Mouse (Mus musculus): ENCODE results near the gene Eif2b3. TPM values are rescaled to one million over a fixed set of nuclear protein-coding genes. Genes with fewer than 3 reads are reported as not detected.

Gene Eif2b3
- polyA plus RNA-seq, 1 experiment from 2014 or later = 16.1 TPM

GRCm38 (mm10) chr4:117122209-117122608 lies 103.0 kb downstream of the Eif2b3 start:
- no peak for ATAC-seq

GRCm38 (mm10) chr4:117123546-117124217 lies 104.5 kb downstream of the Eif2b3 start:
- Histone ChIP-seq H3K4me2 (replicated peaks; ENCODE audit: low read depth) (no peak overlapping the region), H3K9ac (ENCODE audit: low read depth, low read length) (no peak overlapping the region), H3K36me3 (ENCODE audit: control insufficient read depth, insufficient read depth) (peaks cover 8% of the 10 kb centered on the region), H3K4me1 (replicated peaks; ENCODE audit: control insufficient read depth, insufficient read depth, low read length) (0 out of 2 replicates have a peak, but pooled peaks cover 9% of the 10 kb centered on the region), H3K4me3 (ENCODE audit: low read depth, low read length) (no peak overlapping the region), H3K27me3 (replicated peaks; ENCODE audit: control insufficient read depth, insufficient read depth, low read length) (no peaks in the 10 kb centered on the region), H3K9me3 (ENCODE audit: control insufficient read depth) (no peaks in the 10 kb centered on the region), H3K27ac (ENCODE audit: low read depth, low read length) (no peak overlapping the region)
- TF ChIP-seq CTCF (IDR thresholded peaks at IDR 0.05; ENCODE audit: low read depth) = no peak
- 77% methylated on average over 7 of the region's 9 CpGs for WGBS
- ATAC-seq = no peak

More at GRCm38 (mm10) chr4:117122209-117122608, 103.0 kb downstream of the Eif2b3 start:
- TF ChIP-seq CTCF (IDR thresholded peaks at IDR 0.05; ENCODE audit: low read depth) = no peak
- no peak overlapping the region for H3K4me2 ChIP-seq (replicated peaks; ENCODE audit: low read depth)
- no peak overlapping the region for H3K27ac ChIP-seq (ENCODE audit: low read depth, low read length)
- H3K4me1 ChIP-seq (replicated peaks; ENCODE audit: control insufficient read depth, insufficient read depth, low read length) = 0 out of 2 replicates have a peak, but pooled peaks cover 9% of the 10 kb centered on the region
- no peak overlapping the region for H3K9ac ChIP-seq (ENCODE audit: low read depth, low read length)
- H3K9me3 ChIP-seq (ENCODE audit: control insufficient read depth) = no peaks in the 10 kb centered on the region
- no peak overlapping the region for H3K4me3 ChIP-seq (ENCODE audit: low read depth, low read length)
- 76% methylated on average over 4 of the region's 4 CpGs for WGBS
- H3K36me3 ChIP-seq (ENCODE audit: control insufficient read depth, insufficient read depth) = no peaks in the 10 kb centered on the region; the same call in 1 of the 2 replicates
- no peaks in the 10 kb centered on the region for H3K27me3 ChIP-seq (replicated peaks; ENCODE audit: control insufficient read depth, insufficient read depth, low read length)

GRCm38 (mm10) chr4:117124218-117124517 lies 105.0 kb downstream of the Eif2b3 start:
- ATAC-seq = no peak
- Histone ChIP-seq H3K36me3 (ENCODE audit: control insufficient read depth, insufficient read depth) (peaks cover 13% of the 10 kb centered on the region), H3K4me1 (replicated peaks; ENCODE audit: control insufficient read depth, insufficient read depth, low read length) (0 out of 2 replicates have a peak, but pooled peaks cover 9% of the 10 kb centered on the region), H3K27me3 (replicated peaks; ENCODE audit: control insufficient read depth, insufficient read depth, low read length) (no peaks in the 10 kb centered on the region), H3K9ac (ENCODE audit: low read depth, low read length) (no peak overlapping the region; the same call in 1 of the 2 replicates), H3K4me2 (replicated peaks; ENCODE audit: low read depth) (no peak overlapping the region), H3K27ac (ENCODE audit: low read depth, low read length) (no peak overlapping the region), H3K4me3 (ENCODE audit: low read depth, low read length) (no peak overlapping the region), H3K9me3 (ENCODE audit: control insufficient read depth) (no peaks in the 10 kb centered on the region)
- 76% methylated on average over 3 of the region's 3 CpGs for WGBS
- TF ChIP-seq CTCF (IDR thresholded peaks at IDR 0.05; ENCODE audit: low read depth) = no peak

GRCm38 (mm10) chr4:117124518-117125347 lies 105.5 kb downstream of the Eif2b3 start:
- H3K9me3 ChIP-seq (ENCODE audit: control insufficient read depth) = no peaks in the 10 kb centered on the region
- peaks cover 19% of the 10 kb centered on the region for H3K36me3 ChIP-seq (ENCODE audit: control insufficient read depth, insufficient read depth)
- H3K4me3 ChIP-seq (ENCODE audit: low read depth, low read length) = no peak overlapping the region
- 54% methylated on average over 14 of the region's 14 CpGs for WGBS
- no peaks in the 10 kb centered on the region for H3K27me3 ChIP-seq (replicated peaks; ENCODE audit: control insufficient read depth, insufficient read depth, low read length)
- H3K4me2 ChIP-seq (replicated peaks; ENCODE audit: low read depth) = 0 out of 2 replicates have a peak overlapping the region, but pooled peaks have one; percentile 4
- peak overlapping the region; percentile 84 for H3K27ac ChIP-seq (ENCODE audit: low read depth, low read length)
- 0 out of 2 replicates have a peak, but pooled peaks cover 9% of the 10 kb centered on the region for H3K4me1 ChIP-seq (replicated peaks; ENCODE audit: control insufficient read depth, insufficient read depth, low read length)
- H3K9ac ChIP-seq (ENCODE audit: low read depth, low read length) = no peak overlapping the region; the same call in 1 of the 2 replicates
- ATAC-seq = no peak
- TF ChIP-seq CTCF (IDR thresholded peaks at IDR 0.05; ENCODE audit: low read depth) = no peak

- H3K4me1 ChIP-seq (replicated peaks; ENCODE audit: control insufficient read depth, insufficient read depth, low read length) = 0 out of 2 replicates have a peak, but pooled peaks cover 9% of the 10 kb centered on the region
- H3K36me3 ChIP-seq (ENCODE audit: control insufficient read depth, insufficient read depth) = peaks cover 20% of the 10 kb centered on the region
- no peaks in the 10 kb centered on the region for H3K27me3 ChIP-seq (replicated peaks; ENCODE audit: control insufficient read depth, insufficient read depth, low read length)
- H3K9me3 ChIP-seq (ENCODE audit: control insufficient read depth) = no peaks in the 10 kb centered on the region
- no peak for TF ChIP-seq CTCF (IDR thresholded peaks at IDR 0.05; ENCODE audit: low read depth)
- ATAC-seq = no peak
- 0 out of 2 replicates have a peak within 1 kb of the TSS, but pooled peaks have one; percentile 4 for H3K4me2 ChIP-seq (replicated peaks; ENCODE audit: low read depth)
- WGBS = 35% methylated on average over 8 of the region's 8 CpGs
- no peak within 1 kb of the TSS for H3K4me3 ChIP-seq (ENCODE audit: low read depth, low read length)
- H3K27ac ChIP-seq (ENCODE audit: low read depth, low read length) = peak within 1 kb of the TSS; percentile 84
- peak within 1 kb of the TSS; percentile 13; the same call in 1 of the 2 replicates for H3K9ac ChIP-seq (ENCODE audit: low read depth, low read length)
These were observed 106.2 kb downstream of the Eif2b3 start, which contains the start of gene Btbd19 for GRCm38 (mm10) chr4:117125348-117125909. Btbd19 (minus strand) TSS chr4:117125725.

Data from intestine, postnatal 0 days (tissue).